Mouse (Mus musculus): ENCODE measurements around the gene Greb1. TPM values are rescaled to one million over a fixed set of nuclear protein-coding genes. Genes with fewer than 3 reads are reported as not detected.

The Greb1 gene
- polyA plus RNA-seq, 1 experiment, result not detected

- Histone ChIP-seq H3K27ac (ENCODE audit: control insufficient read depth, insufficient read depth, low read depth, low read length, poor library complexity) (no peak within 1 kb of the TSS; the same call in 1 of the 2 replicates), H3K4me3 (replicated peaks; ENCODE audit: control insufficient read depth, low read depth, low read length) (no peak within 1 kb of the TSS), H3K4me1 (ENCODE audit: control insufficient read depth, insufficient read depth, low read length) (no peaks in the 10 kb centered on the region)
- WGBS, result 11% methylated on average over 58 of the region's 58 CpGs
- TF ChIP-seq CTCF (IDR thresholded peaks at IDR 0.05; ENCODE audit: control insufficient read depth, insufficient read depth, low read length), result no peak
- no peak for TF ChIP-seq POLR2A (IDR thresholded peaks at IDR 0.05; ENCODE audit: borderline replicate concordance, control insufficient read depth, low read depth, low read length)
These were observed 147.2 kb downstream of the Greb1 start, which contains the start of gene Ntsr2 for GRCm38 (mm10) chr12:16653332-16654093. TSS of gene Ntsr2 (plus strand) at chr12:16653382.

- no peaks in the 10 kb centered on the region for H3K4me1 ChIP-seq (ENCODE audit: control insufficient read depth, insufficient read depth, low read length)
- no peak for TF ChIP-seq POLR2A (IDR thresholded peaks at IDR 0.05; ENCODE audit: borderline replicate concordance, control insufficient read depth, low read depth, low read length)
- TF ChIP-seq CTCF (IDR thresholded peaks at IDR 0.05; ENCODE audit: control insufficient read depth, insufficient read depth, low read length), result no peak
- WGBS, result 69% methylated on average over 6 of the region's 6 CpGs
- H3K4me3 ChIP-seq (replicated peaks; ENCODE audit: control insufficient read depth, low read depth, low read length), result no peak overlapping the region
- no peak overlapping the region for H3K27ac ChIP-seq (ENCODE audit: control insufficient read depth, insufficient read depth, low read depth, low read length, poor library complexity)
These were observed 150.9 kb downstream of the Greb1 start for GRCm38 (mm10) chr12:16649819-16650218.

- Histone ChIP-seq H3K27ac (ENCODE audit: control insufficient read depth, insufficient read depth, low read depth, low read length, poor library complexity) (no peak overlapping the region), H3K4me3 (replicated peaks; ENCODE audit: control insufficient read depth, low read depth, low read length) (no peak overlapping the region), H3K4me1 (ENCODE audit: control insufficient read depth, insufficient read depth, low read length) (no peaks in the 10 kb centered on the region)
- 83% methylated on average over 6 of the region's 6 CpGs for WGBS
- TF ChIP-seq CTCF (IDR thresholded peaks at IDR 0.05; ENCODE audit: control insufficient read depth, insufficient read depth, low read length) (no peak), POLR2A (IDR thresholded peaks at IDR 0.05; ENCODE audit: borderline replicate concordance, control insufficient read depth, low read depth, low read length) (no peak)
These were observed 152.4 kb downstream of the Greb1 start for GRCm38 (mm10) chr12:16648273-16648672.

GRCm38 (mm10) chr12:16646780-16647409, 153.8 kb downstream of the Greb1 start:
- no peaks in the 10 kb centered on the region for H3K4me1 ChIP-seq (ENCODE audit: control insufficient read depth, insufficient read depth, low read length)
- H3K4me3 ChIP-seq (replicated peaks; ENCODE audit: control insufficient read depth, low read depth, low read length), result no peak overlapping the region
- no peak overlapping the region for H3K27ac ChIP-seq (ENCODE audit: control insufficient read depth, insufficient read depth, low read depth, low read length, poor library complexity)
- 61% methylated on average over 9 of the region's 9 CpGs for WGBS
- TF ChIP-seq CTCF (IDR thresholded peaks at IDR 0.05; ENCODE audit: control insufficient read depth, insufficient read depth, low read length) (no peak), POLR2A (IDR thresholded peaks at IDR 0.05; ENCODE audit: borderline replicate concordance, control insufficient read depth, low read depth, low read length) (no peak)

- Histone ChIP-seq H3K4me1 (ENCODE audit: control insufficient read depth, insufficient read depth, low read length) (no peaks in the 10 kb centered on the region), H3K4me3 (replicated peaks; ENCODE audit: control insufficient read depth, low read depth, low read length) (no peak overlapping the region), H3K27ac (ENCODE audit: control insufficient read depth, insufficient read depth, low read depth, low read length, poor library complexity) (no peak overlapping the region)
- WGBS, result 71% methylated on average over 8 of the region's 8 CpGs
- no peak for TF ChIP-seq POLR2A (IDR thresholded peaks at IDR 0.05; ENCODE audit: borderline replicate concordance, control insufficient read depth, low read depth, low read length)
- TF ChIP-seq CTCF (IDR thresholded peaks at IDR 0.05; ENCODE audit: control insufficient read depth, insufficient read depth, low read length), result no peak
These were observed 156.0 kb downstream of the Greb1 start for GRCm38 (mm10) chr12:16644698-16645097.

GRCm38 (mm10) chr12:16643508-16644345, 157.0 kb downstream of the Greb1 start:
- 66% methylated on average over 12 of the region's 12 CpGs for WGBS
- Histone ChIP-seq H3K4me1 (ENCODE audit: control insufficient read depth, insufficient read depth, low read length) (no peaks in the 10 kb centered on the region), H3K4me3 (replicated peaks; ENCODE audit: control insufficient read depth, low read depth, low read length) (no peak overlapping the region), H3K27ac (ENCODE audit: control insufficient read depth, insufficient read depth, low read depth, low read length, poor library complexity) (no peak overlapping the region)
- TF ChIP-seq POLR2A (IDR thresholded peaks at IDR 0.05; ENCODE audit: borderline replicate concordance, control insufficient read depth, low read depth, low read length), result no peak
- TF ChIP-seq CTCF (IDR thresholded peaks at IDR 0.05; ENCODE audit: control insufficient read depth, insufficient read depth, low read length), result no peak

- no peak overlapping the region for H3K27ac ChIP-seq (ENCODE audit: control insufficient read depth, insufficient read depth, low read depth, low read length, poor library complexity)
- H3K4me1 ChIP-seq (ENCODE audit: control insufficient read depth, insufficient read depth, low read length), result no peaks in the 10 kb centered on the region
- no peak for TF ChIP-seq POLR2A (IDR thresholded peaks at IDR 0.05; ENCODE audit: borderline replicate concordance, control insufficient read depth, low read depth, low read length)
- peak; percentile 36 for TF ChIP-seq CTCF (IDR thresholded peaks at IDR 0.05; ENCODE audit: control insufficient read depth, insufficient read depth, low read length)
- WGBS, result 60% methylated on average over 5 of the region's 5 CpGs
- no peak overlapping the region for H3K4me3 ChIP-seq (replicated peaks; ENCODE audit: control insufficient read depth, low read depth, low read length)
These were observed 158.7 kb downstream of the Greb1 start for GRCm38 (mm10) chr12:16642000-16642399.

- TF ChIP-seq POLR2A (IDR thresholded peaks at IDR 0.05; ENCODE audit: borderline replicate concordance, control insufficient read depth, low read depth, low read length), result no peak
- no peak for TF ChIP-seq CTCF (IDR thresholded peaks at IDR 0.05; ENCODE audit: control insufficient read depth, insufficient read depth, low read length)
- 76% methylated on average over 6 of the region's 6 CpGs for WGBS
- Histone ChIP-seq H3K4me1 (ENCODE audit: control insufficient read depth, insufficient read depth, low read length) (no peaks in the 10 kb centered on the region), H3K27ac (ENCODE audit: control insufficient read depth, insufficient read depth, low read depth, low read length, poor library complexity) (no peak overlapping the region), H3K4me3 (replicated peaks; ENCODE audit: control insufficient read depth, low read depth, low read length) (no peak overlapping the region)
These were observed 160.6 kb downstream of the Greb1 start for GRCm38 (mm10) chr12:16640075-16640474.

All from bone marrow, adult 2 months (tissue).